Mouse (Mus musculus): ENCODE measurements at regions not wholly inside any gene's neighbourhood (a gene's known extent, or its start where the extent isn't known, plus 50 kb on each side); places are given as distances from the start of the nearest gene placed in this dataset.

- Histone ChIP-seq H3K27me3 (no peaks in the 10 kb centered on the region), H3K27ac (no peak overlapping the region), H3K9me3 (no peaks in the 10 kb centered on the region), H3K4me2 (replicated peaks) (no peak overlapping the region), H3K4me1 (replicated peaks) (0 out of 2 replicates have a peak, but pooled peaks cover 3% of the 10 kb centered on the region), H3K4me3 (replicated peaks) (no peak overlapping the region), H3K9ac (replicated peaks) (no peak overlapping the region), H3K36me3 (no peaks in the 10 kb centered on the region)
- peak; percentile 67 for ATAC-seq
- 57% methylated on average over 1 of the region's 1 CpGs for WGBS
Observed at GRCm38 (mm10) chr6:103353346-103353745, 157.0 kb upstream of the Chl1 start.

DNA sequence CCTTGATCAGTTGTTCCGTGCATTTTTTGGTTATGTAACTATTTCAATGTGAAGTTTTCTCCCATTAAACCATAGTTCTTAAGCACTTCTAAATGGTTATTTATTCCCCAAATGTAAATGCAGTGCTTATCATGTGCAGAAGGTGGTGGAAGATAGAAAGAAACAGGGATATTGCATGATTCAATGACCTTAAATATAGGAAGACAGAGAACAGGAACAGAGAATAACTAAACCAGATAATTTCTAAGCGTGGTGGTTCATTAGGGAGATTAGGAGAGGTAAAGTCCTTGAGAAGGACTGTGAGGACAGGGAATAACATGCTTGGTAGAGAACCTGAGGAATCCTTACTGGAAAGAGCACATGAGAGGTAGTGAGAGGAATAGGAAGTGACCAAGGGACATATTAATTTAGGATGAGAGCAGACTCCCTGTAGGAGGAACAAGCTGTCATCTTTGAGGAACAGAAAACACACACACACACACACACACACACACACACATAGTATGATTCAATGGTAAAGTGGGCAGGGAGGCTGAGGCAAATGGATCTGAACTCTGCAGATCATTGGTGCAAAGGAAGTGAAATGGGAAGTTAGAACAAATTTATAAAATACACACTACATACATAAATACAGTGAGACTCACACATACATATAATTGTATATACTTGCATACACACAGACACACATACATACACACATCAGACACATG, 143.4 kb upstream of the Chl1 start:
- ATAC-seq = no peak
- H3K9ac ChIP-seq (replicated peaks) = no peak overlapping the region
- no peaks in the 10 kb centered on the region for H3K4me1 ChIP-seq (replicated peaks)
- H3K4me2 ChIP-seq (replicated peaks) = no peak overlapping the region
- no peaks in the 10 kb centered on the region for H3K27me3 ChIP-seq
- no peaks in the 10 kb centered on the region for H3K36me3 ChIP-seq
- H3K27ac ChIP-seq = no peak overlapping the region
- 88% methylated on average over 2 of the region's 2 CpGs for WGBS
- H3K4me3 ChIP-seq (replicated peaks) = no peak overlapping the region
- H3K9me3 ChIP-seq = no peaks in the 10 kb centered on the region

DNA sequence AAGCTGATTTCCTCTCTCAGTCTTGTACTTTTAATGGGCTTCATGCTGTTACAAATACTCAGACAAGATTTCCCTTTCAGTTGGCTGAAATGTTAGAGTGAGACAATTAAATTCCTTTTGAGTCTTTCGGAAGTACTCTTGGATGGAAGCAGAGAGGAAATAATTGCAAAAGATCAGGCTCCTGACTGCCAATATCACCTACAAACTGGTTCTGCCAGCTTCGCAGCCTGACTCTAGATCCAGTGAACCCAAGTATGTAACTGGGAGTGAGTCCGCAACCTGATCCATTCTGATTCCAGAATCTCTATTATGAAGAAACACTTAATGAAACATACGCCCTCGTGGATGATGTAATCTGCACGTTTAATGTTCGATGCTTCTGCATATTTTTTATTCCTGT, 135.4 kb upstream of the Chl1 start:
- WGBS = 84% methylated on average over 7 of the region's 7 CpGs
- Histone ChIP-seq H3K36me3 (no peaks in the 10 kb centered on the region), H3K9me3 (no peaks in the 10 kb centered on the region), H3K4me3 (replicated peaks) (no peak overlapping the region), H3K9ac (replicated peaks) (no peak overlapping the region), H3K4me2 (replicated peaks) (no peak overlapping the region), H3K27me3 (no peaks in the 10 kb centered on the region), H3K4me1 (replicated peaks) (peaks cover 11% of the 10 kb centered on the region; the same call in 1 of the 2 replicates), H3K27ac (no peak overlapping the region)
- ATAC-seq = no peak

- no peak overlapping the region for H3K4me3 ChIP-seq (replicated peaks)
- no peaks in the 10 kb centered on the region for H3K36me3 ChIP-seq
- H3K4me1 ChIP-seq (replicated peaks) = peaks cover 29% of the 10 kb centered on the region
- no peaks in the 10 kb centered on the region for H3K9me3 ChIP-seq
- no peaks in the 10 kb centered on the region for H3K27me3 ChIP-seq
- peak; percentile 57 for ATAC-seq
- 29% methylated on average over 1 of the region's 1 CpGs for WGBS
- no peak overlapping the region for H3K9ac ChIP-seq (replicated peaks)
- no peak overlapping the region for H3K4me2 ChIP-seq (replicated peaks)
- H3K27ac ChIP-seq = no peak overlapping the region
Observed at GRCm38 (mm10) chr6:103377277-103377676, 133.1 kb upstream of the Chl1 start.

DNA sequence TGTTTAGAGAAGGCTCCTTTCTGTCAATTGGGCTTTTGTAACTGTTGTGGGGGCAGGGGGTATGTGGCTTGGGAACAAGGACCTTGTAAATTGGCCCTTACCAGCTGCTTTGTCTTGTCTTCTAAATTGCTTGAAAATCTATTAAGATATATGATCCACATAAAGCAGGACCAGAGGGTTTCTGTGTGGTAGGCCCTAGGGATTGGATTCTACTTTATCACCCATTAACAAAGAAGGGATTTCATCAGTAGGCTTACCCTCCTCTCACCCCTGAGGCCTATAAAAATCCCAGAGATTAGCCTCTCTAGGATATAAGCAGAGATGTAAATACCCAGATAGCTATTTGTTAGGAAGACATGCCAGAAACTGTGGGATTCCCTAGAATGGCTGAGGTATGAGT, 132.3 kb upstream of the Chl1 start:
- Histone ChIP-seq H3K4me2 (replicated peaks) (no peak overlapping the region), H3K36me3 (no peaks in the 10 kb centered on the region), H3K27me3 (no peaks in the 10 kb centered on the region), H3K4me3 (replicated peaks) (no peak overlapping the region), H3K4me1 (replicated peaks) (peaks cover 37% of the 10 kb centered on the region), H3K9me3 (no peaks in the 10 kb centered on the region), H3K27ac (peak overlapping the region; percentile 62), H3K9ac (replicated peaks) (no peak overlapping the region)
- 0 out of 2 replicates have a peak, but pooled peaks have one; percentile 48 for ATAC-seq

DNA sequence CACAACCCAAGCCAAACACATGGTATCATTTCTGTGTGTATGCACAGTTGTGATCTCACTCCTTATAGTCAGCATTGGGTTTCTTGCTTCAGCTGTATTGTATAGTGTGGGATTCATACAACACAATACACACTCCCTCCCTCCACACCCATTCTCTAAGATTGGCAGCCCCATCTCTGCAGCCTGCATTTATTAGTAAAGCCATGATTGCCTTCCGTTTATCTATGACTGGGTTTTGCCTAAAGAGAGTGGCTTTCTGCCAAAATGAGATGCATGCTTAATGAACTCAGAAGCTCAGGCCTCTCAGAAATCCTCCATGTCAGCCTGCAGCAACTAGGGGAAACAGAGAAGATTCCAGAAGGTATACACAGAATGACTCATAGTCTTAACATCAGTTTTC, 129.4 kb upstream of the Chl1 start:
- Histone ChIP-seq H3K4me1 (replicated peaks) (peaks cover 39% of the 10 kb centered on the region), H3K27me3 (no peaks in the 10 kb centered on the region), H3K4me3 (replicated peaks) (no peak overlapping the region), H3K4me2 (replicated peaks) (no peak overlapping the region), H3K9me3 (no peaks in the 10 kb centered on the region), H3K9ac (replicated peaks) (no peak overlapping the region), H3K36me3 (no peaks in the 10 kb centered on the region), H3K27ac (peak overlapping the region; percentile 60; the same call in 1 of the 2 replicates)
- WGBS = 18% methylated on average over 1 of the region's 1 CpGs
- peak; percentile 53; the same call in 1 of the 2 replicates for ATAC-seq

- no peak overlapping the region for H3K9ac ChIP-seq (replicated peaks)
- H3K36me3 ChIP-seq = no peaks in the 10 kb centered on the region
- H3K27ac ChIP-seq = peak overlapping the region; percentile 55
- ATAC-seq = 0 out of 2 replicates have a peak, but pooled peaks have one; percentile 25
- WGBS = 48% methylated on average over 2 of the region's 2 CpGs
- no peak overlapping the region for H3K4me2 ChIP-seq (replicated peaks)
- H3K9me3 ChIP-seq = no peaks in the 10 kb centered on the region
- H3K4me1 ChIP-seq (replicated peaks) = peaks cover 42% of the 10 kb centered on the region
- H3K4me3 ChIP-seq (replicated peaks) = no peak overlapping the region
- H3K27me3 ChIP-seq = no peaks in the 10 kb centered on the region
Observed at GRCm38 (mm10) chr6:103381930-103382329, 128.5 kb upstream of the Chl1 start.

DNA sequence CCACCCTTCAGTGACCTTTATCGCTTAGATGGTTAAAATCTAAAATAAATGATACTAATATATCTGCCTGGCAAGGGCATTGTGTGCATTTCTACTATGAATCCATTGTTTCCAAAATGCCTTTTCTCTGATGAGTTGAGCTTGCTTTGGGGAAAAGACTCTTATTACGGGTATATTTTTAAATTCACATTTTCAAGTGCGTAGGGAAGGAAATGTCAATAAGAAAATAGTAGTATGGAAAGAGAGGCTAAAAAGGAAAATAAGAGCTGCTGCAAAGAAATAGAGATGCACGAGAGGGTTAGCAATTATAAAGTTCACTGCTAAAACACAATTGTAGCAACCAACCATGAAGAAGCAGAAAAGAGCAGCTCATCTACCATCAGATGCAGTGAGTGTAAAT, 123.8 kb upstream of the Chl1 start:
- ATAC-seq = no peak
- Histone ChIP-seq H3K27ac (no peak overlapping the region), H3K9ac (replicated peaks) (no peak overlapping the region), H3K9me3 (no peaks in the 10 kb centered on the region), H3K4me2 (replicated peaks) (no peak overlapping the region), H3K4me1 (replicated peaks) (peaks cover 21% of the 10 kb centered on the region), H3K36me3 (no peaks in the 10 kb centered on the region), H3K4me3 (replicated peaks) (no peak overlapping the region), H3K27me3 (no peaks in the 10 kb centered on the region)
- WGBS = 44% methylated on average over 4 of the region's 4 CpGs

DNA sequence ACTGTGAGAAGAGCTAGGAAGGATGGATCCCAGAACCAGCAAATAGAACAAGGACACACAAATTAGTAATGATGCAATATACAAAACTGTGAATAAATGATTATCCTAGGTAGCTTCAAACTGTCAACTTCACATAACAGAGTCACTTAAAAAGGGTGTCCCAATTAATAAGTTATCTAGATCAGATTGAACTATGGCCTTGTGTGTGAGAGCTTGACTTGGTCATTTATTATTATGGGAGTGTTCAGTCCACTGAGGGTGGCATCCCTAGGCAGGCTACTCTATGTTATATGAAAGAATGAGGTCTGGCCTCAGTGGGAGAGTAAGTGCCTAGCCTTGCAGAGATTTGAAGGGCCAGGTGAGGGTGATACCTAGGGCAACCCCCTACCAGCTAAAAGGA, 104.4 kb upstream of the Chl1 start:
- no peak for ATAC-seq
- H3K4me1 ChIP-seq (replicated peaks) = no peaks in the 10 kb centered on the region
- no peaks in the 10 kb centered on the region for H3K27me3 ChIP-seq
- no peak overlapping the region for H3K27ac ChIP-seq
- no peak overlapping the region for H3K4me2 ChIP-seq (replicated peaks)
- no peak overlapping the region for H3K9ac ChIP-seq (replicated peaks)
- no peaks in the 10 kb centered on the region for H3K36me3 ChIP-seq
- no peaks in the 10 kb centered on the region for H3K9me3 ChIP-seq
- H3K4me3 ChIP-seq (replicated peaks) = no peak overlapping the region

GRCm38 (mm10) chr6:103414888-103415287, 95.5 kb upstream of the Chl1 start:
- ATAC-seq = no peak
- no peak overlapping the region for H3K4me2 ChIP-seq (replicated peaks)
- H3K27ac ChIP-seq = no peak overlapping the region
- no peaks in the 10 kb centered on the region for H3K27me3 ChIP-seq
- no peaks in the 10 kb centered on the region for H3K4me1 ChIP-seq (replicated peaks)
- H3K36me3 ChIP-seq = no peaks in the 10 kb centered on the region
- H3K4me3 ChIP-seq (replicated peaks) = no peak overlapping the region
- 57% methylated on average over 2 of the region's 2 CpGs for WGBS
- no peak overlapping the region for H3K9ac ChIP-seq (replicated peaks)
- H3K9me3 ChIP-seq = no peaks in the 10 kb centered on the region

DNA sequence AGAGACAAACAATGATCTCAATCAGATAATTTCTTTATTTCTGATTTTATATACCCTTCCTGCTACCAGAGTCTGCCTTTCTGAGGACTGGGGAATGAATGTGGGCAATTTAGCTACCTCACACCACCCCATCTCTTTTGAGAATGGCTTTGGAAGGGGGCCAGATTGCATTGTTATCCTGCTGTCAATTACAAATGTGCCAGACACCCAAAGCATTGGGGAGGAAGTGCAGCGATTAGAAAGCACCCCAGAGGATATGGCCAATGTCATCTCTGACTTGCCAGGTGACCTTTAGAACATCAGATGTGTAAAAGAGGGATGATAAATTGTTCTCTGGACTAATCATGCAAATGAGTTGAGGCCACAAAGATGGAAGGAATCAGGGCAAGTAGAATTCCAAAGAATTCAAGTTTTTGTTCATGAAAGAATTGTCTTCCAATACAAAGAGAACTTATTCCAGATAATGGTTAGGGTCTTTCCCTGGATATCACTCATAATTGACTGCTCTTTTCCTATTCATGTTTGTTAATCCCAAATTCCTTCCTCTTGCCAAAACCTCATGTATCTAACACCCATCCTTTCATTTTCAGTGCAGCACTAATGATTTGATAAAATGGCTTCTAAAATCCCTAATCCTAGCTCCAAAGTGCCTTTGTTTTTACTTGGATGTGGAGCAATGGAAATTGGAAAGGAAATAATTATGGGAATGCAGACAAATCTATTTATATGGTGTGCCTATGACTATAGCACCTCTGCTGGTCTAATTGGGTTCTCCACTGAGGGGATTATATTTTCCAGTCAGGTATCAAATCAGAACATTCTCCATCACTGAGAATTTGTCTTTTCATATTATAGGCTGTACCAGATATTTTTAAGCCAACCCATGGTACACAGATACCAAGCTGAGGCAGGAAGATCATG, 89.1 kb upstream of the Chl1 start:
- WGBS = 23% methylated on average over 1 of the region's 1 CpGs
- Histone ChIP-seq H3K4me3 (replicated peaks) (no peak overlapping the region), H3K27me3 (no peaks in the 10 kb centered on the region), H3K9me3 (no peaks in the 10 kb centered on the region), H3K9ac (replicated peaks) (no peak overlapping the region), H3K4me1 (replicated peaks) (0 out of 2 replicates have a peak, but pooled peaks cover 4% of the 10 kb centered on the region), H3K4me2 (replicated peaks) (no peak overlapping the region), H3K27ac (no peak overlapping the region), H3K36me3 (no peaks in the 10 kb centered on the region)
- no peak for ATAC-seq

DNA sequence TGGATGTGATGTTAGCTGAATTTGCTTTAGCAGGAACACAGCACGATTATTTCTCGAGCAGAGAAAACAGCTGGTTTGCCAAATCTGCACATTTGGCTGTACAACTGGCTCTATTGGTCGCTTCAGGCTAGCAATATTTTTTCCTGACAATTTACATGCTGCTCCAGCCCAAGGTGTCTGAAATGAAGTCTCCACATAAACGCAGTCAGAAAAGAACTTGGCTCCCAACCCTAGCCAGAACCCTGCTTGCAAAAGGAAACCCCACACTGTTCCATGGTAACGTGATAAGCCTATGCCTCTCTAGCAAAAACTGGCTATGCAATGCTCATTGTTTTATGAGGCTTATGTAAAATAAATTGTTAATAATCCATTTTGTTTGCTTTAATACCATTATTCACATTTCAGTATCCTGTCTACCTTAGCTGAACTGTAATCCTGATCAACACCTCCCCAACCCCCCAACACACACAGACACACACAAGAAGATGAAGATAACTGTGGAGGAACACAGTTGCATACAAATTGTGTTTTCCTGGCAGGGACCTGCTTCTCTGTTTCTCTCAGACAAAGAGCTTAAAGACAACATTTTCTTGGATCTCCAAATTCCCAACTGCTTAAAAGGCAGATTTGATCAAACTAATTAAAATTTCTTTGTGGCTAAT, 79.3 kb upstream of the Chl1 start:
- no peaks in the 10 kb centered on the region for H3K9me3 ChIP-seq
- 0 out of 2 replicates have a peak, but pooled peaks cover 6% of the 10 kb centered on the region for H3K4me1 ChIP-seq (replicated peaks)
- no peak overlapping the region for H3K9ac ChIP-seq (replicated peaks)
- WGBS = 58% methylated on average over 5 of the region's 5 CpGs
- no peak overlapping the region for H3K4me3 ChIP-seq (replicated peaks)
- no peak overlapping the region for H3K4me2 ChIP-seq (replicated peaks)
- H3K36me3 ChIP-seq = no peaks in the 10 kb centered on the region
- peak overlapping the region; percentile 73 for H3K27ac ChIP-seq
- H3K27me3 ChIP-seq = no peaks in the 10 kb centered on the region
- peak; percentile 83 for ATAC-seq
